Mouse (Mus musculus): Measurements from ENCODE around the gene Serpinb1c.
A peak's percentile ranks its signal among the peaks of the same experiment; 100 is the strongest.
"Not testable (repeated sequence)": the region's sequence is repeated elsewhere in the genome, so short reads cannot be mapped to it uniquely, and the experiment has no call there.

Gene Serpinb1c

DNA sequence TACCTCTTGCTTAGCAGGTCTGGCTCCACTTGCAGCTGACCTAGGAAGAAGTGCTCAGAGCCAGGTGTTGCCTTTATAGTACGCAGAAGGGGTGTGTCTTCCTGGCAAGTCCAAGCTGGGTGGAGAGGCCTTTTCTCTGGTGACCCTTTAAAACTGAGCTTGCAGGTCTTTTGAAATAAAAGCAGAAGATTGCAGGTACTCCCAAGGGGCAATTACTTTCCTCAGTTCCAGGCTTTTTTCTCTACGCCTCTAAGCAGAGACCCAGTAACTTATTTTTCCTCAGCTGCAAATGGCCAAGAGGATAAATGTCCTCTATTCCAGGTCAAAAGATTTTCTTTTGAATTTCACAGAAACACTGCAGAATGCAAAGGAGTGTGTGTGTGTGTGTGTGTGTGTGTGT, at the start of gene Serpinb1c:
Serpinb1c (minus strand) TSS at position 101 of the 400 bp plus-strand sequence.
- no peak for DNase-seq

DNA sequence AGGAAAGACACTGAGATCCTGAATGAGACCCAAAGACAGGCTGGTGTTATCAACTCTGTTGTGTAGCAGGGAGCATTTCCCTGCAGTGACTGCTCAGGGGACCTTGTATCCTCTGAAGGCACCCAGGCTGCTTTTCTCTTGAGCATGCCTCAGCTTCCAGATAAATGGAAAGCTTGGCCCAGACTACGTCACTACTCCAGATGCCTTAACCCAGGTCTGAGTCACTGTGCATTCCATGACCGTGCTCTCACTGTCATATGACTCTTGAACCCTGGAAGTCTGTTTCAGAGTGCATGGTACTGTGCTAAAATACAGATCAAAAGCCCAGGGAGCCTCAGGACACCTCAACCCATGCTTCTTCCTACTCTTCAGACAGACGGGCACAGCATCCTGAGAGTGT, 41.2 kb upstream of the Serpinb1c start:
- DNase-seq = not testable (repeated sequence)

DNA sequence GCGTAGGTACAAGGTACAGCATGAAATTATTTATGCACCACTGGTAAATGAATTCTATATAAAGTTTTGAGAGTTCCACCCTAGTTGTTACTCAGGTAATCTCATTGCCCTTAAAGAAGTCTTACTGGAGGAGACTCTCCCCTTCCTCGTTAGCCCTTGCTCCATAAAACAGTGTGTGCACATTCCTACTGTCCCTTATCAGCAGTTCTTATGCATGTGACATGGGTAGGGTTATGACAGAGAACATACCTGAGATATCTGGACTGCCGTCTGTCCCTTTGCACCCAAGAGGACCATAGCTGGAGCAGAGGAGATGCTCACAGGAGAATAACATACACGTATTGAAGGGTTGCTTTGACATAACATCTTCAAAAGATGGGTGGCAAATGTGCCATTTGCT, 40.3 kb upstream of the Serpinb1c start:
- not testable (repeated sequence) for DNase-seq

DNA sequence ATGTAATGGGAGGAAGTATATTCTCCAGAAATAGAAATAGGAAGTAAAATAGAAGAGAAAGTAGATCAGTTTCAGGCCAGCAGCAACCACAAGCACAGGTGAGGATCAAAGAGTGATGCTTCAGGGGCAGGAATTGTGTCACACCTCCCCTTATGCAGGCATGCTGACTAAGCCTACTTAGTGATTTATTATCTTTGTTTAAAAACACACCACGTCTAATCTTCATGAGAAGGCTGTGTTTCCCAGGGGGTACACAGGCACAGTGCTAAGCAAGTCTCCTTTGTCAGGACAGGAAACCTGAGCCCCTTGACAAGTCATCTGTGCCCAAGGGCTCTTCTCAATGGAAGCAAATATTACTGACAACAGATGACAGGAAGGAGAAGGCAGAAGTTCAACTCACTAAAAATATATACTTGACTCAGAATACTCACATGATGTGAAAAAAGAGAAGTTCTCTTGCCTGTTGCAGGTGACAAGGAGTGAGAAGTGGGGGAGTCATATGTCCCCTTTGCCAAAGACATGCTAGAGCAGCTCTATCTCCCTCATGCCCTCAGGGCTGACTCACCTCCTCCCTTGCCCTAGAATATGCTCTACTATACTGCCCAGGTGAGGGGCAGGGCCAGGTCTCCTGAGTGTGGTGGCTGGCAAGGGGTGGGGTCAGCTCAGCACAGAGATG, 36.8 kb upstream of the Serpinb1c start:
- DNase-seq = no peak

DNA sequence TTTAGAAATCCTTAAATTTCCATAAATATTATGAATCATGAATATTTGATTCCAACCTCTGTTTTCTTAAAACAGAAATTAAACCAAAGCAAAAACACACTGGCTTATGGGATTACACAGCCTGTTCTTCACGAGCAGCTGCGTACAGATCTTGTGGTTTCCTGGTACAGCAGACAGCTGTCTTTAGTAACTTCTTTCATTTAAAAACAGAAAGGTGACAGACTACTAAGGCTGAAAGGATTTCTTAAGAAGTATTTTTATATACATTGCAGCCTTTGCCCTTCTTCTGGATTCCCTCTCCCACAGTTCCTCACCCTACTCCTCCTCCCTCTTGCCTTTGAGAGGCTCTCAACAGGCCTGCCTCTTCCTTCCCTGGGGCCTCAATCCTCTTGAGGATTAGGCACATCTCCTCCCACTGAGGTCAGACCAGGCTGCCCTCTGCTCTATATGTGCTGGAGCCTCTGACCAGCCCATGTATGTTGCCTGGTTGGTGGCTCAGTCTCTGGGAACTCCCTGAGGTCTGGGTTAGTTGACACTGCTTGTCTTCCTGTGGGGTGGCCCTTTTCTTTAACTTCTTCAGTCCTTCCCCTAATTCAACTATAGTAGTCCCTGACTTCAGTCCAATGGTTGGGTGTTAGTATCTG, 31.2 kb upstream of the Serpinb1c start:
- no peak for DNase-seq

DNA sequence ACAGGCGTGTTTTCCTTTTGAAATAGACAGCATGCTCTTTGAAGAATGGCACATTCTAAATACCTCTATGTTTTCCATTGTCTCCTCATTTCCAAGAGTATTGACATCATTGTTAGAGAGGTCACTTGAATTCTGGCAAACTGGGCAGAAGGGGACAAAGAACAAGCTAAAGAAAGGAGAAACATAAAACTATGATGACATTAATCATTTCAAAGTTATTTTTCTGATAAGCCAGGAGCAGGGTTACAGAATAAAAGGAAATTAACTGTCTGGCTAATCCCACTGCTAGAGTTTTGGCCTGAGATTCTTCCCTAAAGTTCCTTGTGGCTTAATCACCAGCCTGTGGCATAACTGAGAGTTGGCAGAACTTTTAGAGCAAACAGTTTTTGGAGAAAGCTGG, 29.2 kb upstream of the Serpinb1c start:
- no peak for DNase-seq

DNA sequence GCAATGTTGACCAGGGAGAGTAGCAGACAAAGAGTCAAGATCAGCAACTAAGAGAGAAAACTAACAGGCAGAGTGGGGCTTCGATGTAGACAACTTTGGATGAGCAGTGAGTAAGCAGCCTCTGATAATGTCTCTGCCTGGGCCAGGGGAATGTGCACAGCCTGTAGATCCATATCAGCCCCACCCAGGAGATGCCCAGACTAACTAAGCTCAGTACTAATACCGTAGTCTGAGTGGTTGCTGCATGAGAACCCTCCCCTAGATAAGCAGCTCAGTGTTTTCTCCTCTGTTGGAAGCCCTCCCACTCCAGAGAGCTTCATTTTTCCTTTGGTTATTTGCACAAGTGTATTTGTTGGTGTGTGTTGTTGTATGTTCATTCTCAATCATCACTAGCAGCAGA, 28.6 kb upstream of the Serpinb1c start:
- no peak for DNase-seq

DNA sequence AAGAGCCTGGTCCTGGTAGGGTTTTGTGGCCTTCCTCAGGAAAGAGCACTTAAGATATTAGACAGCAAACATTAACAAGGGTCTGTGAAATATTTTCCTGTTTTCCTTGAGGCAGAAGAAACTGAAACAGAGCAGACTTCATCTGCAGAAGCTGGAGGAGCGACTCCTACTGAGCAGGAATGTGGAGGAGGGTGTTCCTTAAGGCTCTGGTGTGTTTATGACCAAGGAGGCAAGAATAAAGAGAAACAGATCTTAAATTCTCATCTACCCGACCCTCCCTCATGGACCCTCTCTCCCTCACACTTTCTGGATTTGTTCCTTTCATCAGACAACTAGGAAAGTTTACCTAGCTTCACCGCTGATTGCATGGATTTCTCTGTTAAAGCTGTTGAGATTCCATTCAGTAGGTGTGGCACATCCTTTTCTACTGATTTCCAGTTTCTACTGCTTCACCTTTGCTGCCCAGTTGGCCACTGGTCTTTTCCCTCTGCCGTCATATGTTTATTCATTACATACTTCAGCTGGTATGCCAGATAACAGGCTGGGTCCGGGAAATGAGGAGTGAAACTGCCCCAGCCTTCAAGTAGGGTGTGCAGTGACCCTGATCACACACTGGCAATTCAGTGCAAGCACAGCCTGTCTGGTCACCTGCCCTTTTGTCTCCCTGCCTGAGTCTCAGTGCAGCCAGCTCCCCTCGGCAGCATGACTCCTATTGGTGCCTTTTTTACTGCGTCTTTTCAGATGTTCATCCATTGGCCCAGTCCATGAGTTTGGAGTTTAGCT, 26.8 kb upstream of the Serpinb1c start:
- no peak for DNase-seq

DNA sequence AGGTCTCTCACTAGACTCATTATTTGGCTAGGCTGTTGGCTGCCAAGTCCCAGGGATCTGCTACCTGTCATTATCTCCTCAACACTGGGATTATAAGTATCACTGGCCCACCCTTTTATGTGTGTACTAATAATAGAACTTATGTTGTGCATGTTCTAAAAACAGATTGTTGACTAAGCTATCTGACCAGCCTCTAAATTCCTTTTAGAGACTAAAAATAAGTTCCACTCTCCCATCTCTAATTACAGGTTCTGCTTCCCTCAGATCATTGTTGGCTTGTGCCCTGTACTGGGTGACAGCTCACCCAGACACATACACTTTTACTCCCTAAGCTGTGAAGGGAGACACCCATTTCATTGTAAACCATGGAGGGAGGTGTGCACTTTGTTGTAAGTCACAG, 24.6 kb upstream of the Serpinb1c start:
- no peak for DNase-seq

DNA sequence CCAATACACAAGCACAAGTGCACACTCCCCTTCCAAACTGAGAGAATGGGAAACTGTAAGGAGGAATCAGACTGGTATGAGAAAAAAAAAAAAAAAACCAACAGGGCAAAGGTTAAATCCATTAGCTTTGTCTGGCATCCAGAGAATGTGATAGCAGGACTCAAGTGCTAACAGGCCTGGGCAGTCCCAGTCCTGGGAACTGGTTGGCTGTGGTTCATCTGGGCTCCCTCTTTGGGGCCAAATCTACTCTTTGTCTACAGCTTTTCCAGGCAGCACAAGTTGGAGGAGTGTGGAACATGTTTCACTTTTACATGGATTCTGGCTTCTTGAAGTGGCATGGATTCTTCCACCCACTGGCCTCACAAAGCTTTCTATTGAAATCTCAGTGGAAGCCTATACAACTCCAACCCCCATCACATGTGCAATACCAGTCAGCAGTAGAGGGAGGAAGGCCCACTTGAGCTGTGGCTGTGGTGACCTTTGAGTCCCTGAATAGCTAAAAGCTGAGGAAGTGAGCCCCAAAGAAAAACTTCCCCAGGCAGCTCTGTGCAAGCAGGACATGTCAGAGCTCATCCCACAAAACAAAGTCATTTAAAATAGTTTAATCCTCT, 14.9 kb upstream of the Serpinb1c start:
- no peak for DNase-seq

DNA sequence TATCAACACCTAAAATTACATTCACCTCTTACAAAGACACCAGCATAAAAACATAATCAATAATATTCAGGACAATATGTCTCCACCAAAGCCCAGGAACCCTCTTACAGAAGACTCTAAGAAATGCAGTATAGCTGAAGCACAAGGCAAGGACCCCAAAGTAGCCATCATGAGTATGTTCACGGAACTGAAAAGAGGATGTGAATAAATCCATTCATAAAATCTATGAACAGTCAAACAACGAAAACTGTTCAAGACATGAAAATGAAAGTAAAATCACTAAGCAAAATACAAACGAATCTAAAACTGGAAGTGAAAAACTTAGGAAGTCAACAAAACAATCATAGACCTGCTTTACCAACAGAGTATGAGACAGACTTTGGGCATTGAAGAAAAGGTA, 10.2 kb upstream of the Serpinb1c start:
- no peak for DNase-seq

DNA sequence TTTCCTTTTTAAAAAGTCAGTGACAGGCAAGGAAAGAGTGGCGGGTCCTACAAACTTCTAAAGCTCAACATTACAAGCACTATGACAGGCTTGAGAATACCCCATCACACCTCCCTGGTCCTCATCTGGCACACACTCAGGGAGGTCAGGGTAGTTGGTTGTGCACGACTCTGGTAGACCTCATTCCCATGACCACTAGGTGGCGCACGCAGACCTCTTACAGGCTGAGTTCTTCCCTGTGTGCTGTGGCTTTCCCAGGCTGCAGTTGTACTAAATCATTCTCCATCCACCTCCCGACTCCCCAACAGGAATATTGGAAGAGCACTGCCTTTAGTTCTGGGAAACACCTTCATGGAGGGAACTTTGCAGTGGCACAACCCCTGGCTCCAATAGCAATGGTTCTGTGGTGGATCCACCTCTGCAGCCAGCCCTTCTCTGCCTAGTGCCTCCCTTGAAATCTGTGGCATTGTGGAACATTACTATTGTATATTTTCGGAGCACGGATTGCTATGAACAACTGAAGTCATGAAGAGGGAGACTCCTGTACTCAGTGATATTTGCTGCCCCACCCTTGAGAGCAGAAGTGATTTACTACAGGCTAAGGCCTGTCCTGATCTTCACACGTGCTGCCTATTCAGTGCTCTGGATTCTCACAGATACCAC, 5.3 kb upstream of the Serpinb1c start:
- peak; percentile 69 for DNase-seq

DNA sequence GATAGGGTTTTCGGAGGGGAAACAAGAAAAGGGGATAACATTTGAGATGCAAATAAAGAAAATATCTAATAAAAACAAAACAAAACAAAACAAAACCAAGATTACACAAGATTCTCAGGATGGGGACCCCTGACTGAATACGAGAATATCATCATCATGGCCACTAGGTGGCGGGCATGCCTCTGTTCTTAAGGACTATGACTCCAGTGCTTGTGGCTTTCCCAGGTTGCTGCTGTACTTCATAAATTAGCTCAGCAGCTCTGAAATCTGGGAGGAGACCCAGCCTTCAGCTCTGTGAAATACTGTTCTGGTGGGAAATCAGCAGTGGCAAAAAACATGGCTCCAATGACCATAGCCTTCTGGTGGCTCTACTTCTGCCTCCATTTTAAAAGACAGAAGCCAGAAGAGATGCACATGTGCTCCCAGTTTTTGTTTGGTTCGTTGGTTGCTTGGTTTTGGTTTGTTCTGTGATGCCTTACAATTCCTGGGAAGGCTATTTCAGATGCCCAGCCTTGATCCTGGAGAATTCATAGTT, 4.5 kb upstream of the Serpinb1c start:
- peak; percentile 31 for DNase-seq

DNA sequence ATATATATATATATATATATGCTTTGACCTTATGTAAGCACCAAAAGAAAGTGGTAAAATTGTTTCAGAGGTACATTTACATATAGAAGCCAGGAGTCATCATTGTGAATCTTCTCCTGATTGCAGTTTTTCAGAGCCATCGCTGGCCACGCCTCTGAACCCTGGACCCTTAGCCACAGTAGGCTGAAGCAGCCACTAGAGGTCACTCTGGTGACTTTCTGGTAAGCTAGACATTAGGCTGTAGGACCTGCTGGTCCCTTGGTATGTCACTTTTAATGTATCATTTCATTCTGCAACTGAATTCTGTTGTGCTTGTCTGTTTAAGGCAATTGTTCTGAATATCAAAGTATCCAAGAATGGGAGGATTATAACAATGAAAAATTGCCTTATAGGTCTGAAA, 2.6 kb upstream of the Serpinb1c start:
- no peak for DNase-seq

DNA sequence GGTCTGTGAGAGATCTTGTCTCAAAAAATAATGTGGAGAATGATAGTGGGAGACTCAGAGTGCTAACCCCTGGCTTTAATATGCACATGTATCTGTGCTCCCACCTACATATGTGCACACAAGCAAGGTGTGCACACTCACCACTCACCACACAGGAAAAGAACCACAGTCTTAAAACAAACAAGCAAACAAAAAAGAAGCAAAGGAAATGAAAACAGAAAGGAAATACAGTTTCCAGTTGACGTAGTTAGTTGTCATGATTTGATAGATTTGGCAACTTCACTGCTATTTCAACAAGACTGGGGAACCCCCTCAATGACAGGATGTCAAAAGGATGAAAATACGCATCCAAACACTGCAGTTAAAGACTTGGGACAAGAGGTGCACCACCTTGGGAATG, 1.1 kb upstream of the Serpinb1c start:
- DNase-seq = not testable (repeated sequence)

DNA sequence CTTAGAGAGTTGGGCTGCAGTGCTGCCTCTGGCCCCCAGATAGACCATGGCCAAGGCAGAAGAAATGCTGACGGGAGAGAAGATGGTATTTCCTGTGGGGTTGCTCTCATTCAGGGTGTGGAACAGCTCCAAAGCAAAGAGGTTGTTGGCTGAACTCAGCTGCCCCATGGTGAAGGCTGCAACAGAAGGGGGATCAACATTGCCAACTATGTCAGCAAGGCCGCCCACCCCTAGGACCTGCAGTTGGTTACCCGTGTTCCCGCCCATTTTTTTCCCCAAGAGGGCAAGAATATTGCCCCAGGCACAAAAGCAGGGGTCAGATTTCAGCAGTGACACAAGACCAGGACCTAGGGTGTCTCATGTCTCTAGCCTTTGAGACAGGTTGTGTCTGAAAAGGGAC, 1.1 kb downstream of the Serpinb1c start:
- DNase-seq = no peak

DNA sequence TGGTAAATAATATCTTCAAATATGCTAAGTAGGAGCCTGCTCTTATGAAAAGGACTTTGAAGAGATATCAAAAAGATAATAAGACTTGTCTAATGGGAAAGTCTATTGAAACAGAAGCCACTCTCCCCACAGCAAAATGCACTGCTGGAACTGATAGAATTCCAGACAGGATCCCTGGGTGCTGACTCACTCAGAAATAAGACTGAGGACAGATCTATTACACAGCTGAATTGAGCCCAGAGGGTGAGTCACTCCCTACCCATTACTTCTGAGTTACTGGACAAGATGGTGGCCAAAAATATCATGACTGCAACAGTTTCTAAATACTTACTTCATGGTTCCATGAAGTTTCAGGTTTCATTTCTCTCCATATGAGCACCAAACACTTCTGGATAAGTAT, 13.3 kb downstream of the Serpinb1c start:
- no peak for DNase-seq

DNA sequence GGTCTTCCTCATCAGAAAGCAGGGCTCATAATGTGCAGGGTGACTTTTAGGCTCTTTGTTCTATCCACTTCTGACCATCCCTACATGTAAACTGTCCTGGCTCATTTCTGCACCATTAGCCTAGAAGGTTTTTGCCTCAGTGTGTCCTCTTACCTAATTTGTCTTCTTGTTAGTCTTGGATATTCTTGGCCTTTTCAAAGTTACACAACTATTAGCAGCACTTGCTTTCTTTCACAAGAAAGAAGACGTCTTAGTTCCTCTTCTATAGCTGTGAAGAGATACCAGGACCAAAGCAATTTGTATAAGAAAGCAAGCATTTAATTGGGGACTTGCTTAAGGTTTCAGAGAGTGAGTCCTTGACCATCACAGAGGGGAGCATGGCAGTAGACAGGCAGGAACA, 24.1 kb downstream of the Serpinb1c start:
- no peak for DNase-seq

DNA sequence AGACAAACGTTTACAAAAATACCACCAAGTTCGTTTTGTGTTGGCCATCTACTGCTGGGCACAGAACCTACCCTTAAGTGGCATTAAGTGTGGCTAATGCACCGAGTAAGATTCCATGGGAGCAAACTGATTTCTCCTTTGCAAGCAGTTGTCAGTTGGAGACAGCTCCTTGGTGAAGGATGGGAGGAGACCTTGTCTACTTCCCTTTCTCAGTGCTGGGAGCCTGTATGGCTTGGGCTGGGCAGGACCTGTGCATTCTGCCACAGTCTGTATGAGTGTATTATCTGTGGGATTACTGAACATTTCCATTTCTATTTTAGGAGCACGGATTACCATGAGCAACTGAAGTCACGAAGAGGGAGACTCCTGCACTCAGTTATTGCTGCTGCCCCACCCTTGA, 29.2 kb downstream of the Serpinb1c start:
- DNase-seq = no peak

DNA sequence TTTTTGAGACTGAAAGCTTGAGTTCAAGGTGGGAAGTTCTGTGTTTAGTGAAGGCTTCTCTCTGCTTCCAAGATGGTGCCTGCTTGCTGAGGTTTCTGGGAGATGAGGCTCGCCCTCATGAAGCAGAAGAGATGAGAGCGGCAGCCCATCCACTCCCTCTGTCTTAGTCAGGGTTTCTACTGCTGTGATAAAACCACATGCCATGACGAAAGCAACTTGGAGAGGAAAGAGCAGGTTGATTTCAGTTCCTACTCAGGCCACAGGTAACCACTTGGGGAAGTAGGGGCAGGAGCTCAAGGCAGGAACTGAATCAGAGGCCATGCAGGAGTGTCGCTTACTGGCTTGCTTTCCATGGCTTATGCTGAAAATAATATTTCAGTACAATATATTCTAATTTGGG, 29.8 kb downstream of the Serpinb1c start:
- DNase-seq = not testable (repeated sequence)

DNA sequence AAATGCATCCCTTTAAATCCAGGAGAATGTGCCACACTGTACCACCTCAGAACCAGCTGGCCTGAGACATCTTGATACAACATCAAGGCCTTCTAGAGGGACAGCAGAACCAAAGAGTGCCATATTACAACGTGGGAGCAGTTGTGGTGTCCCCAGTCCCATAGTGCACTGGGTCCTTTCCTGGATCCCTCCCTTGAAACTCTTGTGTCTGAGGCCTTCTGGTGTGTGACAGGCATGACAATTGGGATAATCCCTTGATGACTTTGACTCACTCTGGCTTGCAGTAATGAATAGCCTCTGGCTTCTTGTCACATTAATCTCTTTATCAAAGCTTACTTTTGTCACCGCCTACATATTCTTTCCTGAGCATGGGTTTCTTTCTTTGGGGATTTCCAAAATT, 31.0 kb downstream of the Serpinb1c start:
- no peak for DNase-seq

DNA sequence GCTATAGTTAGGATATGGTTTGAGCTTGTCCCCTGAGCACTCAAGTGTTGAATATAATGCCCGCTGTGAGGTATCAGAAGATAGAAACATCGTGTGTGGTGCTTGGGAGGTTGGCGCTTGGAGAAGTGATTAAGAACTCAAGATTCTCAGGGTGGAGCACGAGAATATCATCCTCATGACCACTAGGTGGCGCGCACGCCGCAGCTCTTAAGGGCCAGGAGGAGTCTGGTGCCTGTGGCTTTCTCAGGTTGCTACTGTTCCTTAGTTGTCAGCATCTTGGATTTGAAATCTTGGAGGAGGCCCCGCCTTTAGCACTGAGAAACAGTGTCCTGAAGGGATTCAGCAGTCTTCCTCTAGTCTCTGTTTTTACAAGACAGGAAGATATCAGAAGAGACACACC, 31.5 kb downstream of the Serpinb1c start:
- peak; percentile 30 for DNase-seq

DNA sequence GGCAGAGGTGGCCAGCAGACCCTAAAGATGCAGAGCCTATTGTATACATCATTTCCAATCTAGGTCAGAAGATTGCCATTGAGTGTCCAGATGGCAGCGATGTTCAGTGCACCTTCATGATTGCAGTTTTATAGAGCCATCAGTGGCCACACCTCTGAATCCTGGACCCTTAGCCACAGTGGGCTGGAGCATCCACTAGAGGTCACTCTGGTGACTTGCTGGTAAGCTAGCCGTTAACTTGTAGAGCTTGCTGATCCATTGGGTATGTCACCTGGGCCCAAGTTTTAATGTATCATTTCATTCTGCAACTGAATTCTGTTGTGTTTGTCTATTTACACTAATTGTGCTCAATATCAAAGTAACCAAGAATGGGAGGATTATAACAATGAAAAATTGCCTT, 32.4 kb downstream of the Serpinb1c start:
- DNase-seq = no peak
